Mouse (Mus musculus): Measurements from ENCODE around the gene Cog1.

Gene Cog1

DNA sequence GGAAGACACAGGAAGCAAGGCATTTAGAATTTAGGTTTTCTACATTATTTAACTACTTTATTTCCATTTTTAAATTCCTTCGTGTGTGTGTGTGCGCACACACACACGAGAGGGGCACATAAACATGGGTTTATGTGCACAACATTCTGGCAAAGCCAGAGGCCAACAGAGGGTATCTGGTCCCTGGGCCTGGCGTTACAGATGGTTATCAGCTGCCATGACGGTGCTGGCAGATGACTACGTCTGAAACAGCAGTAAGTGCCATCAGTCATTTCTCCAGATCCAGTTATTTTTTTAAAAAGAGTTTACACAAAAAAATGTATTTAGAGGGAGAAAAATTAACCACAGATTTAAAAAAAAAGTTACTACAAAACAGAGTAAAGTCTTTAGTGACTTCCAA, 17.2 kb downstream of the Cog1 start:
- in situ Hi-C loops (cut with MboI, MseI): no loop called here

DNA sequence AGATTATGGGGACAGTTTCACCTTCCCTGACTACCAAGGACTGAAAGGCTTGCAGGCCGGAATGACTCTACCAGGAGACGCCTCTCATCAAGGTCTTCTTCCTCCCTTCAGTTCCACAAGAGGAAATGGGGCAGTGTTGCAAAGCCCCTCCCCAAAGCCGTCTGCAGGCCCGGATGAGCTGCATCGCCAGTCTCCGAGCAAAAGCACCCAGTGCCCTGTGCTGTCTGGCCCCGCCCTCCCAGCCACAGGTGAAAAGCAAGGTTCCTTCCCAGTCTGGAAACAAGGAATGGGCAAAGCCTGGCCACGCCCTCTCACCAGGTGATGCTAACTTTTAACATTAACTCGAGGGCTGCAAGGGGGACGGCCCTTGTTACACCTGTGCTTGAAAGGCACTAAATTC, 17.7 kb downstream of the Cog1 start:
- in situ Hi-C loops (cut with MboI, MseI): no loop called here

DNA sequence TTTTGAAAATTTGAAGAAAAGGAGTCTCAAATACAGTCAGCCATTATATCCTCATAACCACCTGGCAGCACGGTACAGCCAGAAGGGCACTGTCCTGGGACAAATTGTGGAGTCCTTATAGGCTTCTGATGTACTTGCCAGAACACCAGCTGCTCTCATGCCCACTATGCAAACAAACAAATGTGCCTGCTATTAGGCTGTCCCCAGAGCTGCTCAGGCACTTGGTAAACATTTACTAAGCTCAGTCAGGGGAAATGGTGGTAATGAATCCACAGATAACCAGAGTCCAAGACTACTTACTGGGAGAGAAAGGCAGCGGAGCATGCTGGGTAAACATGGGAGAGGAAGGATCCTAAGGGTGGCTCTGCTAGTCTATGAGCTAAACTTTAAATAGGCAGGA, 18.2 kb downstream of the Cog1 start:
- in situ Hi-C loops (cut with MboI, MseI): no loop called here

DNA sequence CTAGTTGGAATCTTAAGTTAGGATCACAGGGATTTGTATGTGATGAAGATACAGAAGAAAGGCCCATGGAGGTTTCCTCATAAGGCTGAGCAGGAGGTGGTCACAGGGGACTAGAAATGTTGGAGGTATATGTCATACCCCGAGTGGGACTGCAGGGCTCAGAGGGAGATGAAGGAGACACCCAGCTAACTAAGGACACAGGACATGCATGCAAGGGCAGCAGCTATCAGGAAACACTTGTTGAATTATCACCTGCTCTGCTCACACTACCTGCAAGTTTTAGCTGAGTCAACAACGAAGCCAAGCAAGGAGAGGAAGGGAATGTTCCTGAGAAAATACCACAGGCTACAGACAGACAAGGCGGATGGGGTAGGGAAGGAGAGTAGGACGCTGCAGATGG, 18.7 kb downstream of the Cog1 start:
- in situ Hi-C loops (cut with MboI, MseI): no loop called here

DNA sequence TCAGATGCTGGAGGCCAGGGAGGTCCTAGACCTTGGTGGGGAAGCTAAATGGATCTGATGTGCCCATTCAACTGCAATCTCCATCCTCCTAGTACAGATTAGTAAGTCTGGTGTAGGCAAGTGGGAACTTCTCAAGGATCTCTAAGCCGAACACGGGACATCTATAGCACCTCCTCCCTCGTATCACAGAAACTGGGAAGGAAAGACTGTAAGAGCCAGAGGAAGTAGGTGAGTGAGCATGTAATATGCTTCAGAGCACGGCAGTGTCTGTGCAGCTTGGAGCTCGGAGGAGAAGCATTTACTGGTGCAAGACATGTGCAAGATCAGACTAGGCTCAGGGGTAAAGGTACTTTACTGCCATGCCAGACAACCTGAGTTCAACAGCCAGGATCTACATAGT, 19.9 kb downstream of the Cog1 start:
- in situ Hi-C loops (cut with MboI, MseI): no loop called here

DNA sequence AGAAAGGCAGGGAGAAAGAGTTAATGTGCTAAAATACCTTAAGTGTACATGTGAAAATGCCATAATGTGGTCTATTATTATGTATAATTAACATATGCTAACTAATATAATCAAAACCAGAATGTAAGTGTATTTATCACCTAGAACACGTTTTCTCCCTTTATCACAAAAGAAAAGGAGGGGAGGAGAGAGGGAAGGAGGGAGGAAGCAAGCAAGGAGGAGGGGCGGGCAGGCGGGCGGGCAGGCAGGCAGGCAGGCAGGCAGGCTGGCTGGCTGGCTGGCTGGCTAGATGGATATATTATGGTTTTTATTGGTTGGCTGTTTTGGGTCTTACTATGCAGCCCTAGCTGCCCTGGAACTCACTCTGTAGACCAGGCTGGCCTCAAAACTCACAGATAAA, 20.7 kb downstream of the Cog1 start:
- in situ Hi-C loops (cut with MboI, MseI): no loop called here

DNA sequence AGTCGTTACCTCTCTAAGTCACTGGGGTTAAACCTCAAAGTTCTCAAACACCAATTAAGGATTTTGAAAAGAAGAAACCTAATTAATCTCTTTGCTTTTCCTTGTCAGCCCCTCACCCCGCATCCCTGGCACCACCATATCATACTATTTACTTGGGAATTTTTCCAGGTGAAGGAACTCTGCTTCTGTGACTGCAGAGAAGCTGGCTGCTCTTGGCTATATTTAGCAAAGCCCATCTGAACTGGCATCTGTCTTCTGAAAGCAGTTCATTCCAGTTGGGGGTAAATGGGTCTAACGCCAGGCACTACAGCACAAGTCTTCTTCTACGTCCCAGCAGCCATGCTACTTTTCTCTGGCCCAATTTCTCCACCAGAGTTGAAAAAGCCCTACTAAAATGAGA, 24.6 kb downstream of the Cog1 start:
- in situ Hi-C loops (cut with MboI, MseI): no loop called here

DNA sequence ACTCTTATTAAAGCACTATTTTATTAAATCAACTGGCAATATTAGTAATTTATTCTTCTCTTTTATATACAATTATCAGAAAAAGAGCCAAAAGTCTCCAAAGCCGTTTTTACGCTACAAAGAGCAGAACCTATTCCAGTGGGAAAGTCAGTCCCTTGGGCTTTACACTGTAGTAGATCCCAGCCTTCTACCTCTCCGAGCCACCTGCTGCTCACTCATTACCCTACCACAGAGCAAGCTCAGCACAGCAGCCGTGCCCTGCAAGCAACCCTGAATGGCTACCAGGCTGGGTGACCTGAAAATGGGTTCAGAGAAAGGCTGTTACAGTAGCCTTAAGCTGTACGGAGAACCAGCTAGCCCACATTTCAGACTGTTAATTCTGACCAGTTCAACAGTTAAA, 25.6 kb downstream of the Cog1 start:
- in situ Hi-C loops (cut with MboI, MseI): no loop called here

DNA sequence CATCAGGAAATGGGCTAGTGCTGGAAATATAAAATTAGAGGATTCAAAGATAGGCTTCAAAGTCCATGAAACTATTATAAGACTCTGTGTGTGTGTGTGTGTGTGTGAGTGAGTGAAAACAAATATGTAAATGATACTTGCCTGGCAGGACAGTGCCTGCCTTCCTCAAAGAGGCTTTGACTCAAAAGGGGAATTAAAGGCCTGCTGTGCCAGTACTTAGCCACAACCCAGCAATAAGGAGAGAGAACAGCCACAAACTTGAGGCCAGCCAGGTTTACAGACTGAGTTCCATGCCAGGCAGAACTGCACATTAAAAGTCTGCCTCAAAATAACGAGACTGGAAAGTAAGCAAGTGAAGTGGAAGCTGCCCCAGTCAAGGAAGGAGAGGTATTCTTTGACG, 27.9 kb downstream of the Cog1 start:
- in situ Hi-C loops (cut with MboI, MseI): no loop called here

DNA sequence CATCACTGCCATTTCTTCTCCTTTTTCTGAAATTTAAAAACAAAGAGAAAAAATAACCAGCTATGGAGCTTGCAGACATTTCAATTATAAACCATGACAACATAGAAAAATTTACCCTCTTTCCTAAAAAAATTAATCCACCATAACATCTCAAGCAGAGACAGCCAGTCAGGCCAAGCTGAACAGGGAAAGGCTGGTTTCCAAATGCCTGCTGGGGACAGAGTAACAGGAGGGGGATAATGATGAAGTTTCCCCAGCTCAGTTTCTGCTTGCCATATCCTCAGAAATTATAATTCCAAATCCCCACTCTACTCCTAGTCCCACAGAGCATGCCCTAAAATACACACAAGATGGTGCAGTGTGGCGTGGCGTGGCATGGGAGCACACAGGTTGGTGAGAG, 28.4 kb downstream of the Cog1 start:
- in situ Hi-C loops (cut with MboI, MseI): no loop called here

DNA sequence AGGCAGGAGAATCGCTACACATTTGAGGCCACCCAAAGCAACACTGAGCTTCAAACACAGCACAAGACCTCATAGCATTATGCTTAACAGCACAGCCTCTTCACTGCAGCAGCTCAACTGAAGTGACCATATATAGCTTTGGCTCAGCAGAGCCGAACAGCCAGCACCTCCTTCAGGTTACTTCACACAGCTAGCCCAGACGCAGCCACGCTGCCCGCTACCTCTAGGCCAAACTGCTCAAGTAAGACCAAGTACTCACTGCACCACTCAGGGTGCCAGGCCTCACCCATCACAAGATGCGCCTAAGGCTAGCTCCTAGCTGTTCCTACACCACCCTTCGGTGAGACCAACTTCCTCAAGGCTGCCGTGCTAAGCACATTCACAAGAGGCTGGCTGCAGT, 29.4 kb downstream of the Cog1 start:
- in situ Hi-C loops (cut with MboI, MseI): no loop called here

DNA sequence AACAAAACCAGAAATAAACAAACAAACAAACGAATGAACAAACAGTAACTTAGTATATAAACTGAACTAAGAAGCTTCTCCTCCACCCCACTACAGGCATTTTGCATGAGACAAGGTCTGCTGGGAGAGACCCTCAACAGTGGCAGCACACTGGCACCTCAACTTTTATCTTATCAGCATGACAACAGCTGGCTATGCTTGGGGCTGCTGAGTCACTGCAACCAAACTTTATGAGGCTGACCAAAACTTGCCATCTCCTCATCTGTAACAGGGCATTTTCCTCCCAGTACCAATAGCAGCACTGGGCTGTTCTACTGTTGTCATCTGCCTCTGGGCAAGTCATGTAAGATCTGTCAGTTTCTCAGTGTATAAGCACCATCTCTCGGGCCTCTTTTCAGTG, 32.0 kb downstream of the Cog1 start:
- in situ Hi-C loops (cut with MboI, MseI): no loop called here

DNA sequence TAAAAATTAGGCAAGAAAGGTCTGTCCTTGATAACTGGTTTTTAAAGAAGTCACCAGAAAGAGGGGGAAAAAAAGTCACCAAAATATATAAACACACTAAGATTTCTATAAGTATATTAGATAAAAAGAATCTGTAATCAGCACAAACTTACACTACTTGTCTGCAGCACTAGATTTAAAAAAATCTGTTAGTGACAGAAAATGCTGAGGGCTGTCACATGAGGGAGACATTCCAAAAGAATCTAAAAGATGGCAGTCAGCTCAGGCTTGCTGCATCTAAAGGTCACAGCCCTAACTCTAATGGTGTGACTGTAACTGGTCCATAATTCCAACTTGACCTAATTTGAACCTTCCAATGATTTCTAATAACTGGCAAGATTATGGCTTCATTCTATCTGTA, 33.0 kb downstream of the Cog1 start:
- in situ Hi-C loops (cut with MboI, MseI): no loop called here

DNA sequence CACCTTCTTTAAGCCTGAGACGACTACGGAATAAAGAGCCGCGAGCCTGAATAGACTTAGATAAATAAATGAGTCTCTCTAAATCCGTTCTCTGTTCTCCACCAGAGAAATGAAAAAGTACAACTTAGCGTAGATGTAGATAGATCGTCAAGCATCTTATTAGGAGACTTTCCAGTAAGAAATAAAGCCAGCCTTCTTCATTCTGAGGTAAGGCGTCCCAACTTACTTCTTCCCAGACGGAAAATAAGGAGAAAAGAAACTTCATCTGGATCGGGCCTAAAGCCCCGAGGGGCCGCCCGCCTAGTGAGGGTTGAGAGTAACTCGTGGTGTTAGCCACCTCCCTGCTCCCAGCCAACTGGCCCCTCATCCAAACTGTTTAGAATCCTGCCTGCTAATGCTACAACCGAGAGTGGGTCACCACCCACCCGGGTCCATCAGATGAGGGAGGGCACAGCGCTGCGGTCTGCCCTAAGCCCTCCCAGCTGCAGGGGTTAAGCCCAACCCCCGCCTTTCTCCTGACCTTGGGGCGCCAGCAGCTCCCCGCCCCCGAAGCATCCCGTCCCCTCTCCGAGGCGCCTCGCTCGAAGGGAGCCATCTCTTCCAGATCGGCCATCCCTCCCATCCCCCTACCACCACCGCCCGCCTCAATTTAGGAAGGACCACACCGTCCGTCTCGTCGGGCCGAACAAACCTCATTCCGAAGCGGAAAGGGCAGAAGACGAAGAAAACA, 34.1 kb downstream of the Cog1 start:
- in situ Hi-C loops (cut with MboI, MseI): no loop called here

DNA sequence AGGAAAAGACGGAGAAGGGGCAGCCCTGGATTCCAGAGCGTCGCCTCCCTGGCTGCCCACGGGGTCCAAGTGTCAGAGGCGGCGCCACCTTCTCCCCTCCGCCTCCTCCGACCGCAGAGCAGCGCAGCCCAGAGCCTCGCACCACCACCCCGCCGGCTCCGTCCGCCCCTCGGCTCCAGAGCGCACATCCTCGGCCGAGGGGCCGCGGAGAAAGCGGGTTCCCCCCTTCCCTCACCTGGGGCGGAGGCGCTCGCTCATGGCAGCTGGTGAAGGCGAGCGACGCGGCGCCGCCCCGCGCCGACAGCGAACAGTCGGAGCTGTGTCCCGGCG, 34.6 kb downstream of the Cog1 start:
- in situ Hi-C loops (cut with MboI, MseI): no loop called here

DNA sequence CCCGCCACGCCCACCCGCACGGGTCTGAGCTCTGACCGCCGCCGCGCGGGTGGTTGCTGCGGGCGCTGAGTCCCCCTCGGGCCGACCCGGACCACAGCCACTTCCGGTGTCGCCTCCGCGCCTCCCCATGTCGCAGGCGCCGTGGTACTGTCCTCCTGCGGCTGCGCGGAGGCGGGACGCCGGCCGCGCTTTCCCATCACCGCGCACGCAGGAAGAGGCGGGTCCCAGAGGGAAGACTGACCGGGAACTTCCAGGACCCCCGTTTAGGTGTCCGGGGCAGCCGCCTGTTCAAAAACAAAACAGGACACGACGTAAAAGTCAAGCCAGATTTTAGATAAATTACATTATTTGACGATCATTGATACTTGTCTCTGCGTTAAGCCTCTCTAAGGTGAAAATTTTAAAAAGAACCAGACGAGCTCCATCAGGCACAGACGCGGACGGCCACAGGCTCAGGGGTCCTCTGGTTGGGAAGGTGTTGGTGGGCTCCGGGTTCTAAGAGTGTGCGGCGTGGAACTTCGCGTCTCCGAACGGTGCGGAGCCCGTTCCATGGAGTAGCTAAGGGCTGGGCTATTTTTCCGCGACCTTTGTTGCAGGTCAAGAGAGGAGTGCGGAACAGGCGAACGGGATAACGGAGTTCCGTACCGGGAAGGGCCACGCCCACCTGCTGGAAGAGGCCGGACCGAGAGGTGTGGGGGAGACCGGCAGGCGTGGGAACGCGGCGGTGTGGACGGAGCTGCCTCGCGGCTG, 35.2 kb downstream of the Cog1 start, which contains the start of the genes Fam104a and D11Wsu47e:
TSS of gene Fam104a (minus strand) at position 199 of the 750 bp plus-strand sequence.
TSS of gene D11Wsu47e (plus strand) at position 456 of the 750 bp plus-strand sequence.
- in situ Hi-C loops (cut with MboI, MseI): no loop called here

DNA sequence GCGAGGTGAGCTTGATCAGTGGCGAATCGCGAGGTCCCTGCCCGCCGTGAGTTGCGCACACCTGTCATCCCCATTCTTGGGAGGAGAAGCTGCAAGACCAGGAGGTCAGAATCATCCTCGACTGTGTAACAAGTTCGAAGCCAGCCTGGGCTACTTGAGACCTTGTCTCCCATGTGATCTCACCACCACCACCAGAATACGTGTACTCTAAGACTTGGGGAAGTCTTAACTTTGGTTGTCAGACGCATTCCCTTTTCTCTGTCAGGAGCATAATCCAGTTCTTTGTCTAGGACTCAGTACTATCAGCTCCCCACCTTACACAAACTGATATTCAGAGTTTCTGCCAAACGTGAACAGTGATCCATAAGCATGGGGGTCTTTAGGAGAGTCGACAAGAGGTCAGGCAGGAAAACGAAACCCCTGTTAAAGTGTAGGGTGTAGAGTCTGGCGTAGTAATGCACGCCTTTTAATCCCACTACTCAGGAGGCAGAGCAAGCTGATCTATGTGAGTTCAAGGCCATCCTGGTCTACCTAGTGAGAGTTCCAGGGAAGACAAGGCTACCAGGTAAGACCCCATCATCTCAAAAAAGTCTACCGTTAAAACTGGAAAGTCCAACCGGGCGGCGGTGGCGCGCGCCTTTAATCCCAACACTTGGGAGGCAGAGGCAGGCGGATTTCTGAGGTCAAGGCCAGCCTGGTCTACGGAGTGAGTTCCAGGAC, 35.9 kb downstream of the Cog1 start:
- in situ Hi-C loops (cut with MboI, MseI): no loop called here

DNA sequence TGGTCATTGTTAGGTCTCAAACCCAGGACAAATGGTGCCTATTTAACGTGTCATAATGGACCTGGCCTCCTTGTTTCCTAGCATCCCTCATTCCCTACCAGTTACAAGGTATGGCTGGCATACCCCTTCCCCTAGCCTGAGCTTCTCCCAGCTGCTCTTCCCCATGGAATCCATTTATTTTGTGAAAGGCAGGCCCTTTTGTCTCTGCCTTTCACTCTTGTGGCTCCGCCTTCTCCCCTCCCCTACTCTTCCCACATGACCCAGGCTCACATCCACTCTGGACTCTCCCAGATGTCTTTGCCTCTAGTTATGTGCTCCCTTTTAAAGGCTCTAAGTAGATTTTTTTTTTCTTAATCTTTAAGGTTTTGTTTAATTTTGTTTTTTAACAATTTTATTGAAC, 38.1 kb downstream of the Cog1 start:
- in situ Hi-C loops (cut with MboI, MseI): no loop called here

DNA sequence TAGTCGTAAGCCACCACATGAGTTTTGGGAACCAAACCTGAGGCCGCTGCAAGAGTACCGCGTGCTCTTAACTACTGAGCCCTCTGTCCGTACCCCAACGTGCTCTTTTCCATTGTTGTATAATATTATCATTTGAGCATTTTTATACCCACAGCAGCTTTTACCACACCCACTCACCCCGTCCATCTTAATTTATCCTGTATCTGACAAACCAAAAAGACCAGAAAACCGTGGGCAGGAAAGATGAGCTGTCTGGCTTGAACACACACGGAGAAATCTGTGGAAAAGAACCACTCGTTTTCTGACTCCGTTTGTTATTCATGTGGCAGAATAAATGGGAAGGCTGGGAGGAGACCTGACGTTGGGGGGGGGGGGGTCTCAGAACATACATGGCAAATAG, 41.5 kb downstream of the Cog1 start:
- in situ Hi-C loops (cut with MboI, MseI): loop anchor here (5.0 kb wide), 1 partner anchor 57 kb away; no protein-coding TSS in a partner anchor

DNA sequence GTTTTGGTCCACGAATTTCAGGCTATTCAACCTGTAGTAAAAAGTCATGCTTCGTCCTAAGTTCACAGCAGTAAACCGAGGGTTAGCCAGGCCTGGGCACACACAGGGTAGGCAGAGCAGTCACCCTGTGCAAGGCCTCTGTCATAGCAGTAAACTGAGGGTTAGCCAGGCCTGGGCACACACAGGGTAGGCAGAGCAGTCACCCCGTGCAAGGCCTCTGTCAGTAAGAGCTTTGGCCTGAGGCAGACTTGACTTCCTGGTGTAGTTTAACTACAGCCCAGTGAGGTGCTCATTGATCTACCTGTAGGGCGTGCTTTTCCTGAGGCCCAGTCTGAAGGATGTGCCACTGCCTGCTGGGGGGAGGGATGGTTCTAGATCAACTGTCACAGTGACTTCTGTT, 42.3 kb downstream of the Cog1 start:
- in situ Hi-C loops (cut with MboI, MseI): loop anchor here (5.0 kb wide), 1 partner anchor 56 kb away; no protein-coding TSS in a partner anchor

DNA sequence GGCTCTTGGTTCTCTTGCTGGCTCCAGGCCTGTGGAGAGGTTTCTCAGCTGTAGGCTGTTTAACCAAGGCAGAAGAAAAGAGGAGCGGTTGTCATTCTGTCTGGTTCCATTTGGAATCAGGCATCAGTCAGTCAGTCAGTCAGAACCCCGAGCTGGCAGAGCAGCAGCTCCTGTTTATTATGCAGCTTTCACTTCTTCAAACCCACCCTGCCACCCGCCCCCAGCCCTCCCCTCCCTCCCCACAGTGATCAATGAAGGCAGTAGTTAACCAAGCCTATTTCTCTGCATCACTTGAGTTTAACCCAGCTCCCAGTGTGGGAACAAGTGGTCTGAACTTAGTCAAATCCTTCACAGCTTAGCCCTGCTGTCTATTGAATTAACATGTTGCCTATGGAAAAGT, 42.9 kb downstream of the Cog1 start:
- in situ Hi-C loops (cut with MboI, MseI): loop anchor here (5.0 kb wide), 1 partner anchor 55 kb away; no protein-coding TSS in a partner anchor

DNA sequence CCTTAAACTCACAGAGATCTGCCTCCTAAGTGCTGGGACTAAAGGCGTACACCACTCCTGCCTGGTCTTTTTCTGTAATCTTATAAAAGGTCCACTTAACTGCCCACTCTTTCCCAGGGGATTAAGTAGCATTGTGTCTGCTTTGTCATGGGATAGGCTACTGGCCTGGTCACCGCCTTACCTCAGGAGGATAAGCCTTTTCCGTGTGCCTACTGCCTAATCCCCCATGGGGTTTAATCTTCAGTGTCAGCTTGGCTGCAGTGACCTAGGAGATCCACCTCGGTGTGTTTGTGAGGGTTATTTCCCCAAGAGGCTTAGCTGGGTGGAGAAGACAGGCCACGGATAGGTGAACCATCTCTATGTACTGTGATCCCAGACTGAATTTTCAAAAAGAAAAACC, 48.6 kb downstream of the Cog1 start:
- in situ Hi-C loops (cut with MboI, MseI): no loop called here
